Mouse (Mus musculus) midbrain, embryonic 11.5 days (tissue): ENCODE data around the gene Prmt8. TPM values are rescaled to one million over a fixed set of nuclear protein-coding genes. Genes with fewer than 3 reads are reported as not detected.

Experiments used
- ATAC-seq: fragments of 200-750 bp; cut with Nextera tagmentation; 2 replicates; pipeline ENCODE4 v1.8.0; 2017; ENCODE audit warnings: moderate TSS enrichment, moderate library complexity; ENCODE audit not compliant: low FRiP score
- DNase-seq: peaks from one replicate; pipeline ENCODE4 v3.0.0; 2015; ENCODE audit warnings: low spot score; ENCODE audit errors: missing footprints
- H3K27ac ChIP-seq: fragments of 300-500 bp; sonication (generic); 2 replicates; pipeline ENCODE4 v1.5.1; 2014; ENCODE audit warnings: low read depth, low read length
- H3K27me3 ChIP-seq: fragments of 300-500 bp; sonication (generic); 2 replicates; pipeline ENCODE4 v1.6.1; 2014; ENCODE audit warnings: mild to moderate bottlenecking, low read length, moderate library complexity, mixed read lengths; ENCODE audit not compliant: control insufficient read depth, insufficient read depth
- H3K36me3 ChIP-seq: fragments of 300-500 bp; sonication (generic); 2 replicates; pipeline ENCODE4 v1.6.1; 2014; ENCODE audit warnings: mild to moderate bottlenecking, low read length, moderate library complexity, mixed read lengths; ENCODE audit not compliant: control insufficient read depth, insufficient read depth
- H3K4me1 ChIP-seq: fragments of 300-500 bp; sonication (generic); 2 replicates; pipeline ENCODE4 v1.6.1; 2014; ENCODE audit warnings: low read length; ENCODE audit not compliant: control insufficient read depth, insufficient read depth
- H3K4me2 ChIP-seq: fragments of 300-500 bp; sonication (generic); 2 replicates; pipeline ENCODE4 v1.6.1; 2014; ENCODE audit warnings: mild to moderate bottlenecking, moderate library complexity
- H3K4me3 ChIP-seq: fragments of 300-500 bp; sonication (generic); 2 replicates; pipeline ENCODE4 v1.5.1; 2014; ENCODE audit warnings: low read depth, low read length
- H3K9ac ChIP-seq: fragments of 300-500 bp; sonication (generic); 2 replicates; pipeline ENCODE4 v1.6.1; 2014; ENCODE audit warnings: low read length
- H3K9me3 ChIP-seq: fragments of 300-500 bp; sonication (generic); 2 replicates; pipeline ENCODE4 v1.6.1; 2016; ENCODE audit warnings: low read length; ENCODE audit not compliant: control insufficient read depth
- WGBS: fragments of 180-500 bp; shearing (Covaris S2); extraction: QIAGEN DNeasy Blood & Tissue Kit; methylation state at CpG from one replicate; pipeline ENCODE4 v1.1.7; 2014; 5-methylcytosine and 5-hydroxymethylcytosine counted together
- polyA plus RNA-seq: library from polyadenylated mRNA; unstranded; fragments of >200 nt; fragmentation: Nextera tagmentation; extraction: Ambion mirVana; gene quantifications from 2 replicates; pipeline ENCODE4 v1.2.1, GENCODE M21; 2014

Gene Prmt8
- polyA plus RNA-seq, 1 experiment from 2014 or later = 27.4 TPM

DNA sequence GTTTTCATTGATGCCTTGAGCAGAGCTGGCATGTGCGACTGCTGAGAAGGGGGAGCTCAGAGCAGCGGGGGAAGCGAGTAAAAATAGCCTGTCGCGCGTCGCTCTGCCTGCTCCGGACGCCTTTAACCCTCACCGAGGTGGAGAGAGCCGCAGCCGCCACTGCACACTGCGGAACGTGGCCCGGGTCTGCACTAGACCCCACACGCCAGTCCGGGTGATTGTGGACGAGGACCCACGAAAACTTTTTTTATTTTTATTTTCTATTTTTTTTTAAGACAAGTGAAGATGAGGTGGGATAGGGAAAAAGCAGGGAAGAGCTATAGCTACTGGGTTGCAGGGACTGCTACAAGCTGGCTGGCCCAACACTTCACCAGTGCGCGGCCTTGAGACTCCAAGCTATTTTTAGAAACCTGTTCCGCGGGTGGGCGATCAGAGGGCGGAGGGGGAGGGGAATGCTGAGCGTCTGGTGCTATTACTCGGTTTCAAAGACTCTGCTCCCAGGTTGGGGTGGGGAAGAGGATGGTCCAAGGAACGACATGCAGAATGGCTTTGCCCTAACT, 2.6 kb downstream of the Prmt8 start:
- Histone ChIP-seq H3K27me3 (peaks cover 25% of the 10 kb centered on the region), H3K4me2 (peak overlapping the region; percentile 97), H3K27ac (peak overlapping the region; percentile 61), H3K4me3 (peak overlapping the region; percentile 72), H3K36me3 (no peaks in the 10 kb centered on the region), H3K4me1 (peaks cover 28% of the 10 kb centered on the region), H3K9ac (peak overlapping the region; percentile 77), H3K9me3 (no peaks in the 10 kb centered on the region)
- DNase-seq (peak; percentile 93), ATAC-seq (peak; percentile 53)
- WGBS = under 1% methylated on average over 28 of the region's 28 CpGs

DNA sequence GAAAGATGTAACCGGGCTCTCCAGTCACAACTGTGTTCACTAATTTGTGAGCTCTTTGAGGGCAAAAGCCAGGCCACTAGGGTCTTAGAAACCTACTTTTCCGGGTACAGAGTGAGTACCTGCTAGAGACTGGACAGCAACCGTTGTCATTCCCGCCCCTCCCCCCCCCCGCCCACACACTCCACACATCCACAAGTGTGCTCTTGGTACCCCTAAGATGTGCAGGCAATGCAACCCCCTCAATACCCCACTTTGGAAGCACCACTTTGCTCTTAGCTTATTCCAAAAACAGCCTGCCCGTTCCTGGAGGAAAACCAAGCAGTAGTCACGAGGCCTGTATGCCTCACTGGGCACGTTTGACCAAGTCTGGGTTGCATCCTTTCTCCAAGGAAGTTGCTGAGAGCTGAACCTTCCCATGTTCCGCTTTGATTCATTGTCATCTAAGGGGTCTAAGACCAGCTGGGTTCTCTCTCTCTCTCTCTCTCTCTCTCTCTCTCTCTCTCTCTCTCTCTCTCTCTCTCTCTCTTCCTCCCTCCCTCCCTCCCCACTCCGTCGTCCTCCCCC, 3.1 kb downstream of the Prmt8 start:
- peak overlapping the region; percentile 77 for H3K9ac ChIP-seq
- no peak for ATAC-seq

DNA sequence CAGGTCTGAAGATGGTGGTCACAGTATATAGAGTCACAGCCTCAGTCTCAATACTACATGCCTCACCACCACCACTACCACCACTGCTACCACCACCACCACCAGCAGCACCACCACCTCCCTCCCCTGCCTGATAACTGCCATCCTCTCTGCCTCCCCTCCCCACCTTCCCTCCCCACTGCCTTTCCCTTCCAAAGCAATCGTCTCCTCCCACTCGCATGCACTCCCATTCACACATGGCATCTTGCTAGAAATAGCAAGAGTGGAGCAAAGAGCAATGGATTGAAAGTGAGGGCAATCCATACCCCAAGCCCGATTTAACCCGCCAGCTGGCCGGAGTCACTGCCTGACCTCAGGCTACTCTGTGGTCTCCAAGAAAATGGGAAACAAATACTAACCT, 3.7 kb downstream of the Prmt8 start:
- Histone ChIP-seq H3K27me3 (peaks cover 24% of the 10 kb centered on the region), H3K9me3 (no peaks in the 10 kb centered on the region), H3K9ac (no peak overlapping the region), H3K36me3 (no peaks in the 10 kb centered on the region), H3K4me2 (peak overlapping the region; percentile 97), H3K4me3 (peak overlapping the region; percentile 72), H3K27ac (no peak overlapping the region), H3K4me1 (peaks cover 26% of the 10 kb centered on the region)
- 54% methylated on average over 5 of the region's 5 CpGs for WGBS
- no peak for ATAC-seq
- no peak for DNase-seq

More for the DNA sequence above, 3.1 kb downstream of the Prmt8 start:
- 11% methylated on average over 9 of the region's 11 CpGs for WGBS
- H3K4me2 ChIP-seq = peak overlapping the region; percentile 97
- H3K4me3 ChIP-seq = peak overlapping the region; percentile 72
- peaks cover 25% of the 10 kb centered on the region for H3K27me3 ChIP-seq
- H3K27ac ChIP-seq = no peak overlapping the region; the same call in 1 of the 2 replicates
- H3K4me1 ChIP-seq = peaks cover 28% of the 10 kb centered on the region
- peak; percentile 91 for DNase-seq
- H3K9me3 ChIP-seq = no peaks in the 10 kb centered on the region
- no peaks in the 10 kb centered on the region for H3K36me3 ChIP-seq

DNA sequence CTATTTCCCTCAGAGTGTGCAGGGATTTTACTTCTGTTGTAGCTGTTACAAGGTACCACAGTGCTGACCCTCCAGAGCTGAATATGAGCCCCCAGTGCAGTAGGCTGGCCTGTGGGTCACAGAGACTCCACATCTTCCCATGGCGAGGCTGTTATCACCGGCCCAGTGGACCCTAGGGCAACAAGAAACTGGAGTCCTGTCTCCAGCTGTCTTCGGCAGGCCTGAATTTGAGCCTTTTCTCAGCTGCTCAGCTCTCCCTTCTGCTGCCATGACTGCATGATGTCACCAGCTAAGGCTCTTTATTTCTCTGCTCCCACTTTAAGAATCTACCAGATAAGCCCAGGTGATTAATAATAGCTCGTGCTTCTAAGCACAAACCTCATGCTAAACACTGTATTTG, 11.0 kb downstream of the Prmt8 start:
- Histone ChIP-seq H3K4me1 (peaks cover 7% of the 10 kb centered on the region), H3K27me3 (no peaks in the 10 kb centered on the region), H3K4me3 (no peak overlapping the region), H3K9ac (no peak overlapping the region), H3K4me2 (no peak overlapping the region), H3K27ac (no peak overlapping the region), H3K9me3 (no peaks in the 10 kb centered on the region), H3K36me3 (no peaks in the 10 kb centered on the region)
- ATAC-seq (no peak), DNase-seq (peak; percentile 76)
- 73% methylated on average over 4 of the region's 4 CpGs for WGBS

DNA sequence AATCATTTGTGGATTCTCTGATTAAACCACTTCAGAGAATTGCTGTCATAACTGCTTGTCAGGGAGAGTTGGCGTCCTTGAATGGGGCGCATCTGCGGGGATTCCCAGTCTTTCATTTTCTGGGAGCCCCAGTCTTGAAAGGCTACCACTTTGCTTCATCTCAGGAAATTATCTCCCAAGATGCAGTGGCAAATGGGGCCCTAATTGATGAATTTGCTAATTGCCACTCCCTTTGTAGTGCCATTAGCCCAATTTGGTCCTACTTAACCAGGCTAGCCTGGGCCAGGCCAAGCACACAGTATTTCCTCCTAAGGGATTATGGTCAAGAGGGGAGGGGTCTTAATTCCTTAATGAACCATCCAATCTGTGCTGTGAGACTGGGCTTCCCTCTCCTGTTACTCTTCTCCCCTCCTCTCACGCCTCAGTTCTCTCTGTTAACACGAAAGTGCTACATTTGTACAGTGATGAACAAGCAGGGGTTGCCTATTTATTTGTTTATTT, 11.6 kb downstream of the Prmt8 start:
- Histone ChIP-seq H3K4me2 (no peak overlapping the region), H3K9me3 (no peaks in the 10 kb centered on the region), H3K4me3 (no peak overlapping the region), H3K9ac (no peak overlapping the region), H3K27ac (no peak overlapping the region), H3K36me3 (no peaks in the 10 kb centered on the region), H3K4me1 (peaks cover 13% of the 10 kb centered on the region), H3K27me3 (no peaks in the 10 kb centered on the region)
- 74% methylated on average over 5 of the region's 5 CpGs for WGBS
- peak; percentile 82 for DNase-seq
- ATAC-seq = no peak

DNA sequence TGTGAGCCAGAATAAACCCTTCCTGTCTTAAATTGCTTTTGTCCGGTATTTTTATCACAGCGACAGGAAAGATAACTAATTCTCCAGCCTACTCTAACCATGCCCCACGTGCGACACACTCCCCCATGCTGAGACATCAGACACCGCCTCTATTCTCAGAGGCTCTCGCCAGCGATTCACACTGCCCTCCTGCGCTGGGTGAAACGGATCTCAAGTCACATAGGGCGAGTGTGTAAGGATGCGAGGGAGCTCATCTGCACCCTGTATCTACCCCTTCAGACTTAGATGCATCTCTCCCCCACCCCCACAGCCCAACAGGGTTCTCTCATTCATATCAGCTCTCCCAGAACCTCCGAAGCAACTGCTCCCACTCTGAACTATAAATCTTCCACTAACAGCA, 12.4 kb downstream of the Prmt8 start:
- Histone ChIP-seq H3K9ac (no peak overlapping the region), H3K4me3 (no peak overlapping the region), H3K4me2 (no peak overlapping the region), H3K36me3 (no peaks in the 10 kb centered on the region), H3K4me1 (peaks cover 20% of the 10 kb centered on the region), H3K27me3 (no peaks in the 10 kb centered on the region), H3K27ac (no peak overlapping the region), H3K9me3 (no peaks in the 10 kb centered on the region)
- DNase-seq (peak; percentile 82), ATAC-seq (no peak)
- WGBS = 53% methylated on average over 12 of the region's 12 CpGs

DNA sequence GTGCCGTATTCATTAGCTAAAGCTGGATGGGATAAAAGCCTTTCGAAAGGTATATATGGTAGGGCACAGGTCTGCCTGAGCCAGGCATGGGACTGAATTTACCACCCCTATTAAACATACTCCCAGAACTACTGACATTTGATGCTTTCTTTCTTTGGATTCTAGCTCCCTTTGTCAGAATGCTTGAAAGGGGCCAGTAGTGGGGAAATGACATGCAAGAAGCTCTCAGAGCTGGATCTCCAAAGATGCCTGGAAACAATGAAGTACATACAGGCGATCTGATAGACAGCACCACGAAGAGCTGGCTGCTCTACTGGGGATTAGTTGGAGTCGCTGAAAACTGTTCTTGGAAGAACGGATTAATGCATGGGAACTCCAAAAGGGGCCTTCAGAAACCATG, 16.0 kb downstream of the Prmt8 start:
- peak; percentile 81 for DNase-seq
- no peak for ATAC-seq
- Histone ChIP-seq H3K4me2 (no peak overlapping the region), H3K9ac (no peak overlapping the region; the same call in 1 of the 2 replicates), H3K27me3 (no peaks in the 10 kb centered on the region), H3K9me3 (no peaks in the 10 kb centered on the region), H3K27ac (no peak overlapping the region; the same call in 1 of the 2 replicates), H3K4me1 (peaks cover 22% of the 10 kb centered on the region), H3K4me3 (no peak overlapping the region), H3K36me3 (no peaks in the 10 kb centered on the region)
- 43% methylated on average over 6 of the region's 6 CpGs for WGBS

DNA sequence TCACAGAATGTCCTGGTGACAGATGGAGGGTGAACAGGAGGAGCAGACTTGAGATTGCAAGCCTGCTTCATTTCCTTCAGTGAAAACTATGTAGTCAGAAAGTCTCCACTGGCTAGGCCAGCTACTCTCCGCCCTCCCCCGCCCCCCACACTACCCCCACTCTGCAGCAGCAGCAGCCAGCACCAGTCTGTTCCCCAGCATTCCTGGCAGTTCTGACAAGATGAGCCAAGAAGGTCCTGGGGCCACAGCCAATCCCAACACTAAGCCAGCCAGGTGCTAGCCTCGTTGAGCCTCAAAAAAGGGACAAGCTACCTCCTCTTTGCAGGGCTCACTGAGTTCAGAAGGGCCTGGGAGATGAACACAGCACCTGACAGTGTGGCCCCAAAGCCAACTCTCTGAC, 16.6 kb downstream of the Prmt8 start:
- no peaks in the 10 kb centered on the region for H3K27me3 ChIP-seq
- DNase-seq (peak; percentile 82), ATAC-seq (0 out of 2 replicates have a peak, but pooled peaks have one; percentile 45)
- no peak overlapping the region for H3K4me2 ChIP-seq
- H3K4me1 ChIP-seq = peaks cover 22% of the 10 kb centered on the region
- H3K27ac ChIP-seq = no peak overlapping the region; the same call in 1 of the 2 replicates
- no peaks in the 10 kb centered on the region for H3K9me3 ChIP-seq
- no peak overlapping the region; the same call in 1 of the 2 replicates for H3K9ac ChIP-seq
- no peaks in the 10 kb centered on the region for H3K36me3 ChIP-seq
- no peak overlapping the region for H3K4me3 ChIP-seq
- WGBS = 54% methylated on average over 3 of the region's 3 CpGs

DNA sequence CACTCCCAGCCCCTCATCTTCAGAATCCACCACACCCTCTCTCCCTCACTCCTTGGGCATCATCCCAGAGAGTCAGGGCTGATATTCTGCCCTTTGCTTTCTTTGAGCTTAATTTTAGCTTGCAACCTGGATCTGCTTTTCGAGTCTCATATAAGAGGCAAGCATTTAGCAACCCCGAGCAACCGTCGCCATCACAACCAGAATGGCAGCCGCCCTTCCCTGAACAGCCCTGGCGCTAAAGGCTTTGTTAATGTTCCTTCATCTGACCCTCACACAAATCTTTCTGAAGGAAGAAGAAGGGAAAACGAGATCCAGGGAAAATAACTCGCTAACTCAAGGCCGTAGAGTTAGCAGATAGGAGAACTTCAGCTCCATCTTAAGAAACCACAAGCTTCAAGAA, 17.8 kb downstream of the Prmt8 start:
- ATAC-seq (0 out of 2 replicates have a peak, but pooled peaks have one; percentile 52), DNase-seq (peak; percentile 89)
- 44% methylated on average over 9 of the region's 9 CpGs for WGBS
- H3K9ac ChIP-seq = no peak overlapping the region
- no peaks in the 10 kb centered on the region for H3K9me3 ChIP-seq
- peaks cover 22% of the 10 kb centered on the region for H3K4me1 ChIP-seq
- peak overlapping the region; percentile 58 for H3K27ac ChIP-seq
- H3K27me3 ChIP-seq = no peaks in the 10 kb centered on the region
- no peaks in the 10 kb centered on the region for H3K36me3 ChIP-seq
- H3K4me3 ChIP-seq = no peak overlapping the region
- H3K4me2 ChIP-seq = no peak overlapping the region
